Mouse (Mus musculus) hindlimb bud, embryonic 11.5 days (tissue): ENCODE data around the gene Rnf187.

Experiments
- DNase-seq: peaks from one replicate; pipeline ENCODE4 v3.0.0-alpha.2; 2012; ENCODE audit warnings: low read depth, low spot score; ENCODE audit errors: extremely low spot score

Rnf187 gene

GRCm38 (mm10) chr11:58903511-58904409 lies 35.0 kb downstream of the Rnf187 start, which contains the start of gene Zfp39:
Gene Zfp39 (minus strand): TSS chr11:58904225.
- no peak for DNase-seq

GRCm38 (mm10) chr11:58901080-58901479 lies 37.6 kb downstream of the Rnf187 start:
- no peak for DNase-seq

- DNase-seq, result no peak
Measured at GRCm38 (mm10) chr11:58897485-58897884, 41.2 kb downstream of the Rnf187 start.

GRCm38 (mm10) chr11:58894456-58894855 lies 44.3 kb downstream of the Rnf187 start:
- no peak for DNase-seq

GRCm38 (mm10) chr11:58890511-58890910 lies 48.2 kb downstream of the Rnf187 start:
- DNase-seq, result no peak

- no peak for DNase-seq
Measured at GRCm38 (mm10) chr11:58883756-58884155, 55.0 kb downstream of the Rnf187 start.
